Mouse (Mus musculus): ENCODE results near the gene Gfpt1.
"Not testable (repeated sequence)": the region's sequence is repeated elsewhere in the genome, so short reads cannot be mapped to it uniquely, and the experiment has no call there.

Gene Gfpt1

GRCm38 (mm10) chr6:87042337-87043130, at the start of gene Gfpt1:
TSS of gene Gfpt1 (plus strand) at chr6:87042846.
- DNase-seq, result peak; percentile 97 to 99

DNA sequence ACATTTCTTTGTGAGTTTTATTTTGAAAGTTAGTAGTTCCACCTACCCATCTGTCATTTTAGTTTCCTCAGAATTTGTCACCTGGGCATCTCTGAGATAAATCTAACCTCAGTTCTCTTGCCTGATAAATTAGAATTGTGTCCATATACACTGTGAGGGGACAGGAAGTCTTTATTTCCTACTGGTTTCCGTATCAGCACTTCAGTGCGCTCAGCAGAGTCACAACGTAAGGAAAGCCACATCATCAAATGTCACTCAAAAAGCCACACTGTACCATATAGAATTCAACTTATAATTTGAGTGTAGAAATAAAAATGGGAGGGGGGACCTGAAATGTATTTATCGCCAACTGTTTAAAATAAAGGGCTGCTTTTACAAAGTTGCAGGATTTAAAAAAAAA, 48.4 kb upstream of the Gfpt1 start:
- DNase-seq, result no peak

GRCm38 (mm10) chr6:86996629-86997307, 45.9 kb upstream of the Gfpt1 start:
- DNase-seq, result peak; percentile 17 to 43

DNA sequence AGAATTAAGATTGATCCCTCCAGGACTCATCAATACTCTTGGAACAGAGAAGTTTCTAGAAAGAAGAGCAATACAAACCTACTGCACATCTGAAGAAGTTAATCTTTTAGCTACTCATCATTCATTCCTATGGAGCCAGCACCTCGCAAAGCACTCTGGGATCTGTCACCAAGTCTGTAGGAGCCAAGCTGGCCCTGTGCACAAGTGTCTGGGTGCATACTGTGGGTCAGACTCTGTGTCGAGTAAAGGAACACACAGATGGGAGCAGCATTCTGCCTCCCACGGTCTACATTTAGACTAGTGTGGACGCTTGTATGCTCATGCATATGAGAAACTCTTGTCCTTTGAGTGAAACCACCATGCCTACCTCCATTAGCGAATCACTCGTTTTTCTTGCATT, 45.3 kb upstream of the Gfpt1 start:
- DNase-seq, result no peak

DNA sequence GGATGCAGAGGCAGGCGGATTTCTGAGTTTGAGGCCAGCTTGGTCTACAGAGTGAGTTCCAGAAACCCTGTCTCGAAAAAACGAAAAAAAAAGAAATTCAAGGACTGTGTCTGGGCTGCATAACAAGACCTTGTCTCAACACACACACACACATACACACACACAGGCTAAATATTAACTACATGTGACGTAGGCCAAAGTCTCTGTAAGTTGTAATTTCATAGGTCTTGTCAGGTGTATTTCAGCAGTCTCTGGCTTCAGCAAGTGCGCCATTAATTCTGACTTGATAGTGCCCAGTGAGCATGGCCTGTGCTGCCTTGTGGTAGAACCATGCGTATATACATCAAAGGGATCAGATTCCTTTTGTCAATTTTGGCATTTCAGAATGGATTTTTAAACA, 40.7 kb upstream of the Gfpt1 start:
- DNase-seq, result no peak

GRCm38 (mm10) chr6:87002521-87003055, 40.1 kb upstream of the Gfpt1 start:
- DNase-seq, result peak; percentile 73 to 88

- no peak for DNase-seq
These were observed 38.5 kb upstream of the Gfpt1 start for GRCm38 (mm10) chr6:87004099-87004498.

- DNase-seq, result no peak
These were observed 37.1 kb upstream of the Gfpt1 start for GRCm38 (mm10) chr6:87005577-87005976.

GRCm38 (mm10) chr6:87008887-87009286, 33.8 kb upstream of the Gfpt1 start, which contains the start of gene Nfu1:
TSS of gene Nfu1 (plus strand) at chr6:87009236.
- DNase-seq, result no peak

DNA sequence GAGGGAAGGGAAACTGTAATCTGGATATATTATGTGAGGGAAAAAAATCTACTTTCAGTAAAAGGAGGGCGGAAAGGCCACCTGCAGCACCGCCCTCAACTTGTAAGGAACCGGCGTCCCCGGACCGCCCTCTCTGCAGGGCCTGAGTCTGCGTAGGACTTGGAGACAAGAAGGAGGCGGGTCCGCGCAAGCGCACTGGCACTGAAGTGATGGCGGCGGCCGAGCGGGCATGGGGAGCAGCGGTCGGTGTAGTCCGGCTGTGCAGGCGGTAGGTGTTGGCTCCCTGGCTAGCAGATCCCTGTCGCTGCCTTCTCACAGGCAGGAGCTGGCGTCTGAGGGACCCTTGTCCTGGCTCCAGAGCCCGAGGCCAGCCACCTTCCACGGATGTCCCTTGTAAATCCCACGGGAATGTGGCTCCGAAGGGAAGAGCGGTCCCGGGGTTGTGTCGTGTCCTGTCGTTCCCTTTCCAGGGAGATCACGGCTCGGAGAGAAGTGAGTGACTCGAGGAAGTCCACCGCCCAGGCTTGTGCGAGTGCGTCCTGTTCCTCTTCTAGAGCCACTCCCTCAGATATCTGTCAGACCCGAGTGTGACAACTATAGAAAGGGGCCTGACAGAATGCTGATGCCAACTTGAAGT, 32.8 kb upstream of the Gfpt1 start:
- DNase-seq, result peak; percentile 96

DNA sequence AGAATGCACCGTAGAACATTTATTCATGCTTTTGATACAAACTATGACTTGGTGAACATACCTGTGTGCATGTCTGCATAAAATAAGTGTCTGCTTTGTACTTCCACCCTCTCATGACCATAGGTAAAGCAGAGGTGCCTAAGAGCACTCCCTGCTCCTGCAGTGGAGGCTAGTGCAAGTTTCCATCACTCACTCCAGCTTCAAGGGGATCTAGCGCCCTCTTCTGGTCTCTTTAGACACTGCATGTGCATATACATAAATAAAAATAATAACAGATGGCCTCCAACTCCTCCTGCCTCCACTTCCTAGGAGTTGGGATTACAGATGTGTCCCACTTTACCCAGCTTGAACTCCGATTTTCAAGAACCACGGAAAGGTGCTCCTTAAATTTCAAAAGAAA, 25.7 kb upstream of the Gfpt1 start:
- peak in 1 of 2 experiments; percentile 52 for DNase-seq

DNA sequence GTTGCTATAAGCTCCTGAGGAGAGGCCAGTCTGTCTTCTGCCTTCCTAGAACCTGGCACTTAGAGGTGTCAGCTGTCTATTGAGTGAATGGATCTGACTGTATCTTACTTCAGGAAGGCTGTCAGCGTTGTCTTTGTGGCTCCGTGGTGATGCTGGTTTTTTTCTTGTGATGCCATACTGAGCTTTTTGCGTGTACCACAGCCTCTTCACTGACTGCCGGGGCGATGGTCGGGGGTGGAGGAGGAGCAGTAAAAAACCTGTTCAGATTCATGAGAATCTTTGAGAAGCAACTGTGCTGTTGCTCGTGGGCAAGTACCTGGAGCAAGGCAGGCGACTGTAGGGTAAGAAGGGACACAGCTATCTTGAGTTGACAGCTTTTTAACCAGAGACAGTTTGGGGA, 23.8 kb upstream of the Gfpt1 start:
- DNase-seq, result no peak

DNA sequence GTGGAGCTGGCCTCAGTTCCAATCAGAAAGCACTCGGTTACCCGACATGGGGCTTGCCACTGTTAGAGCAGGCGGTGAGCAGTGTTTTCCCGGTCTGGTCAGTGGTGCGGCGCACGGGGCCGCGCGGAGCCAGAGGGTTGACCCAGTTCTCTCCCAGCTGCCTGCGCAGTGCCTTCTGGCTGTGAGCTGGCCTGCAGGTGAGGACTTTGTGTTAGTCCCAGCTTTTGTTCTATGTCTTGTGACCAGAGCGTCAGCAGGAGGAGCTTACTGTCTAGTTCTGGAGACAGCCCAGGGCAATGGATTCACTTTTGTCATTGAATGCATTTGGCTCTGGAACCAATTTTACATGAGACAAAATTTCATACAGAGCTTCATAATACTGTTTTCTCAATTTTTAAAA, 20.9 kb upstream of the Gfpt1 start:
- DNase-seq, result no peak

DNA sequence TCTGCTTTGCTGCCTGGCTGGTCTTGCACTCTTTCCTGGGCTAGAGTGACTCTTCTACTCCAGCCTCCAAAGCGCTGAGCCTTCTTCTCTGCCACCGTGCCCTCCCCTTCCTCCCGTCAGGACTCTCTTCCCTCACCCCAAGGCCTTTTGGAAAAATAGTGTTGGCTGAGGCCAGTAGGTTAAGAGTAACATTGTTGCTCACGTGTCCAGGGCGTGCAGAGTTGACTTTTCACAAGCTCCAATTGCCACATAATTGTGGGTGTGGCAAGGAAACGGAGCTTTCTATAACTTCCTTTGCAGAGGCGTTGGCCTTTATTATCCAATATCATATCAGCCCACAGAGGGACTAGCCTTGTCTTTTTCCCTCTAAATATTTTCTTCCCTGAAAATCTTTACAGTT, 15.7 kb upstream of the Gfpt1 start:
- peak; percentile 37 to 59 for DNase-seq

DNA sequence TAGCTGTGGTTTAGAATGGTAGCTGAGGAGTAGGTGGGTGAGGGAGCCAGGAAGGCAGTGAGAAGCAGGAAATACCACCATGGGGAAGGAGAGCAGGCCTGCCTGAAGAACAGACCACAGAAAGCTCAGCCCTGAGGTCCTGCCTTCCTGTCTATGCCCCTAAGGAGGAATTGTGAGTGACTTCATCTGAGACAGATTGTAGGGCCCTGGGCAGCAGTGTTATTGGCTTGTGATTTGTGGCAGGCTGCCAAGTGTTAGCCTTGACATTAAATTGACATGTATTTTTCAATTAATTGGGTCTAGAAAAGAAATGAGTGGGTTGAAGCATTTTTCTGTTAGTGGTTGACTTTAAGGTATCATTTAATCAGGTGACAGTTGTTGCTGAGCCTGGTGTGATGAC, 13.8 kb upstream of the Gfpt1 start:
- no peak for DNase-seq

DNA sequence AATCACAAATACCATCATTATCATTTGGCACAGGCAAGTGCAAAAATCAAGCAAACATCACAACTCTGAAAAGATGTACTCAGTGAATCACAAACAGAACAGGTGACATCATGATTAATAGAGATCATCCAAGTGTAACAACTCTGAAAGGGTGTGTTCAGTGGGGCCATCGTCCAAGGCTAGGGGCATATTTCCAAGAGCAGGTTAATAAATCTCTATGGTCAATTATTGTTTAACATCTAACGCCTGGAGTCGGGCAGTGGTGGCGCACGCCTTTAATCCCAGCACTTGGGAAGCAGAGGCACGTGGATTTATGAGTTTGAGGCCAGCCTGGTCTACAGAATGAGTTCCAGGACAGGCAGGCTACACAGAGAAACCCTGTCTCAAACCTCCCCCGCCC, 11.3 kb upstream of the Gfpt1 start:
- not testable (repeated sequence) for DNase-seq

GRCm38 (mm10) chr6:87032401-87032800, 10.2 kb upstream of the Gfpt1 start:
- DNase-seq, result no peak

DNA sequence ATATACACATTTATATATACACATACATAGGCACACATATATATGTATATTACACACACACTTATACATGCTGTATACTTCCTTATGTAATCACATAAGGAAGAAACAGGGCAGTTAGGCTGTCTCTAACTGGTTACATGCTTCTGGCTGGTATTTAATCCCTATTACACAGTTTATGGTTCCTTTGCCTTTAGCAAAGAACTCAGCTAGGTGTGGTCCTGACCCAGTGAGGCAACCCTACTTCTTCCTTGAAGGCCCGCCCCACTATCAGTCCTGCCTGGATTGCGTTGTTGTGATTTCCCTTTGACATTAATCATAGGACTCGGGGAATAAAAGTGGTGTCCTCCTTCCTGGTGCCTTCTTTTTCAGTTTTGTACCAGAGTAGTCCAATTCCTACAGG, 8.3 kb upstream of the Gfpt1 start:
- DNase-seq, result no peak

DNA sequence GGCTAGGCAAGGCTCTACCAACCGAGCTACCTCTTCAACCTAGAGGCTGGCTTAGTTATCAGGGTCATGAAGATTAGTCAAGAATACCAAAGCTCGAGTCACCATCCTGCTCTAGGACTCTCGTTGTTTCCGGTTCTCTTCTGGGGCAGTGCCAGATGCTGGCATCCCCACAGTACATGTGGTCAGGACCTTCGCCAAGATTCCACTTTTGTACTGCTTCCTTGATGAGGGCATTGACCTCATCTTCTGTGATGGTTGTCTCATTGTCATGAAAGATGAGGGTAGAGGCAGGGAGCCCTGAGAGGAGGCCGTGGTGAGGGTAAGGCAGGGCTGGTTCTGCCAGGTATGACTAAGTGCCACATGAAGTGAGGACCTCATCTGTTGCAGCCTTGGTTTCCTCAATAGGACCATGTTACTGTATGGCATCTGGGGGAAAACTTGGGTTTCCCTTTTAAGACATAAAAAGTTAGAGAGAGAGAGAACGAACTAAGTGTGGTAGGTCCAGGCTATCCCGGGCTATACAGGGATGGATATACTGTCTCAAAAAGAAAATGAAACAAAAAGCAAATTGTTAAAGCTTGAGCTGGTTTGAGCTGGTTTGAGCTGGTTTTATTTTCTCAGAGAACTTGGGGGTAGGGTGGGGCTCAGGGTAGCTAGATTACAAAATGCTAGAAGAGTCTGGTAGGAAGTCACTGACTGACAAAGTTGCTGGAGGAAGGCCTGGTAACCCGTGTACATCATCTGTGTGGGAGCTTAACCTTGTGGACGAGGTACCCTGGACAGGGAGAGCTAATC, 4.6 kb upstream of the Gfpt1 start:
- no peak for DNase-seq

GRCm38 (mm10) chr6:87039161-87039560, 3.5 kb upstream of the Gfpt1 start:
- DNase-seq, result no peak

- no peak for DNase-seq
These were observed 1.7 kb upstream of the Gfpt1 start for GRCm38 (mm10) chr6:87040971-87041370.

GRCm38 (mm10) chr6:87041431-87041830, 1.2 kb upstream of the Gfpt1 start:
- no peak for DNase-seq

- no peak for DNase-seq
These were observed 676 bp upstream of the Gfpt1 start for GRCm38 (mm10) chr6:87042004-87042336.

Measured in lung, postnatal 4 days (tissue).